Mouse (Mus musculus) kidney, postnatal 4 days (tissue): ENCODE measurements around the gene Olfr487.
"Not testable (repeated sequence)": the region's sequence is repeated elsewhere in the genome, so short reads cannot be mapped to it uniquely, and the experiment has no call there.

ENCODE experiments used
- DNase-seq, 2 experiments: peaks; one replicate each; pipeline ENCODE4 v3.0.0; 2021; ENCODE audit warnings: mixed read lengths in 2 of 2

Gene Olfr487

DNA sequence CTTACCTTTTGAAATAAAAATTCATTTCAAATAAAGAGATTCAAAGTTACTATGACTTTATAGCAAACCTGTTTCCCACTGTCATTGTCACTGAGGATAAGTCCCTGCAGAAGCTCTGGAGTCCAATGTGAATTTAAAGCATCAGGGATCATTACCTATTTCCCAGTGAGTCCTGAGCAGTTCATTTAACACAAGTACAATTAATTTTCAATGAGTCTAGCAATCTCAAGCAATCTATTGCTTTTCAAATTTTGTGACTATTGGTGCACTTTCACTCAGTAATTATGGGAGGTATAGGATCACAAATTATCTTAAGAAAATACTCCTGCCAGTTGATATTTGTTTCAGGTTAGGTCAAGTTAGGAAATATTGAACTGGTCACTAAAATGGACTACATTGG lies at the start of gene Olfr487:
Gene Olfr487, minus strand, starts transcription at position 101 of the 400 bp plus-strand sequence.
- not testable (repeated sequence) for DNase-seq

DNA sequence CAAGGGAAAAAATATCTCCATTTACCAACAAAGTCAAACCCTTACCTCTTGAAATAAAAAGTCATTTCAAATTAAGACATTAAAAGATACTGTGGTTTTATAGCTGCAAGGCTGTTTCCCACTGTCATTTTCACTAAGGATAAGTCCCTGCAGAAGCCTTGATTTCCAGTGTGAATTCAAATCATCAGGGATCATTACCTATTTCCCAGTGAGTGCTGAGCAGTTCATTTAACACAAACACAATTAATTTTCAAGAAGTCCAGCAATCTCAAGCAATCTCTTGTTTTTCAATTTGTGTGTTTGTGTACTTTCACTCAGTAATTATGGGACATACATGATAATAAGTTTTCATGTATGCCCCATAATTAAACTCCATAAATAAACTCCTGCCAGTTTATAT lies 43.8 kb upstream of the Olfr487 start, which contains the start of gene Olfr488:
Gene Olfr488, minus strand, starts transcription at position 101 of the 400 bp plus-strand sequence.
- no peak for DNase-seq

DNA sequence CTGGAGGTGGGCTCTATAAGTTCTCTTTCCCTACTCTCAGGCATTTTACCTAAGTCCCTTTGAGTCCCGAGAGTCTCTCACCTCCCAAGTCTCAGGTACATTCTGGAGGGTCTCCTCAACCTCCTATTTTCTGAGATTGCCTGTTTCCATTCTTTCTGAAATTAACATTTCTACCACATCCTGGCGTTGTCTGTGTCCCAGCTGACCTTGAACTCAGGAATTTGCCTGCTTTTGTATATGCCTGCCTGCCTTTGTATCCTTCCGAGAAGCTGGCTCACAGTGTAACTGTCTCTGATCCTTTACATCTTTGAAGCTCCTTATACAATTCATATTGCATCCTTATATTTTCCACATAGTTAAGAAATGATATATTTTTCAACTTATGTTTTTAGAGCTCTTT lies 19.1 kb upstream of the Olfr487 start:
- no peak for DNase-seq

DNA sequence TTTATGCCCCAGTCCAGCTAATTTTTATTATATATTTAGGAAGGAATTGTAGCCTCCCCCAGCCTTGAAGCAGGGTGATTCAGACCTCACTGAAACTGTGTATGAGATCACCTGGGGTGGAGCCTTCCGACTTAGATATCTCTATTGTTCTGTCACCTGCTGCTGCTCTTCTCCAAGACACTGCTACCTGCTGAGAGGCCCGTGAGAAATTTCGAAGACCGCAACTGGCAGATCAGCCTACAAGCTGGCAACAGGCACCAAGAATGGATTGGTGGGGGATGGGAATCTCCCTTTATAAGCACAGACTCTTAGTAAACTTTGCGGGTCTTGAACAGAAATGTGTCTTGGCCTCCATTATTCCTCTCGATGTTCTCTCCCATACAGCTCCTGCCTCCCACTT lies 17.5 kb downstream of the Olfr487 start:
- DNase-seq, result no peak

DNA sequence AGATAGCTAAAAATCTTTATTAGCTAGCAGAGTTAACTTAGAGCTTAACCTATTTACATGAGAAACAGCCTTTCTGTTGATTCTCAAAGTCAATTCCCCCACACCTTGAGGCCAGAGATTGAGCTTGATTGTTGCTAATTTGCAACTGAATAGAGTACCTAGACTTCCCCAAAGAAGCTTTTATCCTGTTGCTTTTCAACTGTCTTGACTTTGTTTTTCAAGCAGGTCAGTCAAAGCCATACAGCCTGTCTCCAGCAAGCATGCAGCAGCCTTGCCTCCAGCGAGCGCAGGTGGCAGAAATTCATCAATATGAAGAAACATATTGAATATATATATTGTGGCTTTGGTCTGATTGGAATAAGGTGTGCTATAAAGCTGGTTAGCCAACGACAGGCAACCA lies 18.1 kb downstream of the Olfr487 start:
- not testable (repeated sequence) for DNase-seq

DNA sequence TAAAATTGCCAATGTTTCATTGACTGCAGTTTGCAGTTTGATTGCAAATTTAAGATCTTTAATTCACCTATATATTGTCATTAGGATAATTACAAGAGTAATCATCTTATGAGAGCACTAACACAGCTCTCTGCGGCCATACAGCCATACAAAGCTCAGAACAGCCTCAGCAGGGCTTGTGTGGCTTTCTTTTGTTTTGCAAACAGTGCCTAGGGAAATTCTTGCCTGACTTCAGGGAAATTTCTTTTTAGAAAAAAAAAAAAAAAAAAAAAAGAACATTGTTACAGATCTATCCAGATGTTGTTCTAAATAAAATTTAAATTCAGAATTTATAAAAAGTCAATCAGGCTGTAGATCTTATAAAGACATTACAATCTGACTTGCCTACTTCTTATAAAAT lies 21.7 kb downstream of the Olfr487 start:
- not testable (repeated sequence) for DNase-seq

DNA sequence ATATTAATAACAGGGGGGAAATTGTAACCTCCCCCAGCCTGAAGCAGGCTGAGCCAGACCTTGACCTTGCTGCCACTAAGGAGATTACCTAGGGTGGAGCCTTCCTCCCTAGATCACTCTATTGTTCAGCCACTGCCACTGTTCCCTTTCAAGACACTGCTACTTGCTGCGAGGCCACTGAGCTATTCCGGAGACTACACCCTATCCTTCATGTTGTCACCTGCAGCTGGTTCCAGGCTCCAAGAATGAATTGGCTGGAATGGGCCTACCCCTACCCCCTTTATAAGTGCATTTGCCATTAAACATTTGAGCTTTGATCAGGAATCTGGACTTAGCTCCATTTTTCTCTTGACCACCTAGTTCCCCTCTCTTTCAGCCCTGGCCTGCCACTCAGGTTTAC lies 23.2 kb downstream of the Olfr487 start:
- DNase-seq, result not testable (repeated sequence)

DNA sequence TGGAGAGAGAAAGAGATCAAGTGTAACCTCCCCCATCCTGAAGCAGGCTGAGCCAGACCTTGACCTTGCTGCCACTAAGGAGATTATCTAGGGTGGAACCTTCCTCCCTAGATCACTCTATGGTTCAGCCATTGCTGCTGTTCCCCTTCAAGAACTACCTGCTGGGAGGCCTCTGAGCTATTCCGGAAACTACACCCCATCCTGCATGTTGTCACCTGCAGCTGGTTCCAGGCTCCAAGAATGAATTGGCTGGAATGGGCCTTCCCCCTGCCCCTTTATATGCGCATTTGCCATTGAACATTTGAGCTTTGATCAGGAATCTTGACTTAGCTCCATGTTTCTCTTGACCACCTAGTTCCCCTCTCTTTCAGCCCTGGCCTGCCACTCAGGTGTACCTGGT lies 29.2 kb downstream of the Olfr487 start:
- DNase-seq, result not testable (repeated sequence)

DNA sequence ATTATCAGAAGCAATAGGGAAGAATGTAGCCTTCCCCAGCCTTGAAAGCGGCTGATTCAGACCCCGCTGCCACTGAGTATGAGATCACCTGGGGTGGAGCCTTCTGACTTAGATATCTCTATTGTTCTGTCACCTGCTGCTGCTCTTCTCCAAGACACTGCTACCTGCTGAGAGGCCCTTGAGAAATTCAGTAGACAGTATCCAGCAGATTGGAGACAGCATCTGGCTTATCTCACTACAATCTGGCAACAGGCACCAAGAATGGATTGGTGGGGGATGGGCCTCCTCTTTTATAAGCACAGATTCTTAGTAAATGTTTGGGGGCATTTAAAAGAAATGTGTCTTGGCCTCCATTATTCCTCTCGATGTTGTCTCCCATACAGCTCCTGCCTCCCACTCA lies 30.0 kb downstream of the Olfr487 start:
- DNase-seq, result not testable (repeated sequence)

DNA sequence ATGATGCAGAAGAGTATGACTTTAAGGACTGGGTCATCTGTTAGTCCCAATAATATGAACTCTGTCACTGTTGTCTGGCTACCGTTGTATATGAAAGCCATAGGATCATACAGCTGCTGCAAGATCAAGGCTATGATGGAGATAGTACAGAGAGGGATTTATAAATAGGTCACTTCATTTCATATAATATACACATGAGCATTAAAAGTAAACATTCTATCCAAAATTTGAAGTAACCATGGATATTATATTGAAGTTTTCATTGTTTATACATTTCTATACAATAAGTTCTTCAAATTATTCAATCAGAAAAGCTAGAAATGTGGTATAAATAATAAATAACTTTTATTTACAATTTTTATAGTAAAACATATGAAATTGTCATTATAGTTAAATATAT lies 41.8 kb downstream of the Olfr487 start, which contains the start of gene Olfr486:
Gene Olfr486, minus strand, starts transcription at position 101 of the 400 bp plus-strand sequence.
- not testable (repeated sequence) for DNase-seq

DNA sequence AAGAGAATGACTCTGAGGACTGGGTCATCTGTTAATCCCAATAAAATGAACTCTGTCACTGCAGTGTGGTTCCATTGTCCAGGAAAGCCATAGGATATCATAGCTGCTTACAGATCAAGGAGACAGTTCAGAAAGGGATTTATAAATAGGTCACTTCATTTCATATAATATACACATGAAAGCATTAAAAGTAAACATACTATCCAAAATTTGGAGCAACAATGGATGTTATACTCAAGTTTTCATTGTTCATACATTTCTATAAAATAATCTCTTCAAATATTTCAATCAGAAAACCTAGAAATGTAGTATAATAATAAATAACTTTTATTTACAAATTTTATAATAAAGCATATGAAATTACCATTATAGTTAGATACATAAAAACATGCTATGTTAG lies 54.7 kb downstream of the Olfr487 start, which contains the start of gene Olfr485:
Gene Olfr485, minus strand, starts transcription at position 101 of the 400 bp plus-strand sequence.
- no peak for DNase-seq
